Mouse (Mus musculus): Measurements from ENCODE around the gene Slfn8. TPM values are rescaled to one million over a fixed set of nuclear protein-coding genes. Genes with fewer than 3 reads are reported as not detected.

The Slfn8 gene
- 48.4 TPM for total RNA-seq (2023)

DNA sequence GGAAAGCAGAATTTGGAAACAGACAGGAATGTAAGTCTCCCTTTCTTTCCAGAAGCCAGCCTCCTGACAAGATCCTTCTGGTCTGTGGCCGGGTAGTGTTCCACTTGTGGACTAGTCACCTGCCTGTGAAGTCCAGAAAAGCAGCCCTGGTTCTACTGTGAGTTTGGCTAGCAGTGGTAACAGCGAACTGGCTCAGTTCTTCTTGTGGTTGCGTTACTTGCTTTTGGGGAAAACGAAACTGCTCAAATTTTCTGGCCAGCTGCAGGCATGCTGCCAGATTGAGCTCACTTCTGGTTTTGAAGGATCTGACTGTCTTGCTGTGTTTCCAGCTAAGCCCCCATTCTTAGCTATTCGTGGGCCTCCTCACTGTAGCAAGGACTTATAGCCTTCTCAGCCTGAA is at the start of gene Slfn8:
Gene Slfn8 (minus strand): TSS at position 190 of the 400 bp plus-strand sequence.

DNA sequence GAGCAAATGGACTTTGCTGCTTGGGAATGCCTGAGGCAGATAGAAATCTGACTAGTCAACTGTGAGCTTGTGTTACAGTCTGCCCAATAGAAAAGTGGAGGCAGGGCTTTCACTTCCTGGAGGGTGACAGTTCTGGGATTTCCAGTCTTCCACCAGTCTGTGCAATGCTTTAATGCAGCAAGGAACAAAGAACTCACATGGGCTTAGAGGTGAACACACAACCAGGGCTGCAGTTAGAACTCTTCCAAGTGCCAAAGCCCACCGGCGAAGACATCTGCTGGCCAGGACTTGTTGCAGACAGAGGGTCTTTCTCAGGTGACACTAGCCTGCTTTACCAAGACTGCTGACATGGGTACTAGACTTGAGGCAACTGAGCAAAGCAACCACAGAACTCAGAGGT is 44.3 kb upstream of the Slfn8 start, which contains the start of gene Slfn2:
Gene Slfn2 (plus strand): TSS at position 167 of the 400 bp plus-strand sequence.

DNA sequence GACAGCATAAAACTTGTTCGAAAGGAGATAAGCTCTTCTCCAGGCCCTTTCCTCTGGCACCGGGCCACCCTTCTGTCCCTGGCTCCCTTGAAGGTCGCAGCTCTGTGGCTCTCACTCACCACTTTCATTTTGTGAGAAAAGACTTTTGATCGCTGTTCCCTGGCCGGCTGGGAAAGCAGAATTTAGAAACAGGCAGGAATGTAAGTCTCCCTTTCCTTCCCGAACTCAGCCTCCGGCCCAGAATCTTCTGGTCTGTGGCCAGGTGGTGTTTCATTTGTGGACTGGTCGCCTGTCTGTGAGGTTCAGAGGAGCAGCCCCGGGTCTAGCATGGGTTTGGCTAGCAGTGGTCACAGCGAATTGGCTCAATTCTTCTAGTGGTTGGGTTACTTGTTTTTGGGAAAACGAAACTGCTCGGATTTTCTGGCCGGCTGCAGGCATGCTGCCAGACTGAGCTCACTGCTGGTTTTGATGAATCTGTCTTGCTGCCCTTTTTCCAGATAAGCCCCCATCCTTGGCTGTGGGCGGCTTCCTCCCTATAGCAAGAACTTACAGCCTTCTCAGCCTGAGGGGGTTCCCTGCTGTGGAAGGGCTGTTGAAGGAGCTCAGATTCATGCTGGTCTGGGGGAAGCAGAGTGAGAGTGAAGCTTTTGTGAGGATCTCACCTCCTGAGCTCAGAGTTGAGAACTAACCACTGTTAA is 29.0 kb downstream of the Slfn8 start, which contains the start of gene Slfn9:
Gene Slfn9 (minus strand): TSS at position 362 of the 698 bp plus-strand sequence.

Other genes with a start within 250 kb of the Slfn8 start
- 42.7 TPM for gene Lig3, start 239.7 kb downstream of the Slfn8 start, total RNA-seq (2023)
- 18.6 TPM for gene Rffl, start 149.6 kb downstream of the Slfn8 start, total RNA-seq (2023)
- 18.7 TPM for gene Rad51d, start 130.2 kb downstream of the Slfn8 start, total RNA-seq (2023)
- gene Fndc8, start 128.7 kb downstream of the Slfn8 start, total RNA-seq (2023) = not detected
- 103 TPM for gene Nle1, start 112.4 kb downstream of the Slfn8 start, total RNA-seq (2023)
- gene Unc45b, start 110.3 kb downstream of the Slfn8 start, total RNA-seq (2023) = not detected
- gene Slfn5, start 69.5 kb downstream of the Slfn8 start, total RNA-seq (2023) = 40.9 TPM
- gene Slfn9, start 29.0 kb downstream of the Slfn8 start, total RNA-seq (2023) = 18.4 TPM
- gene Slfn2, start 44.3 kb upstream of the Slfn8 start, total RNA-seq (2023) = 134 TPM
- 97.2 TPM for gene Slfn1, start 96.0 kb upstream of the Slfn8 start, total RNA-seq (2023)
- 1.4 TPM for gene Slfn4, start 154.4 kb upstream of the Slfn8 start, total RNA-seq (2023)
- gene Slfn3, start 170.5 kb upstream of the Slfn8 start, total RNA-seq (2023) = 4.6 TPM